In the genomic region with DNA sequence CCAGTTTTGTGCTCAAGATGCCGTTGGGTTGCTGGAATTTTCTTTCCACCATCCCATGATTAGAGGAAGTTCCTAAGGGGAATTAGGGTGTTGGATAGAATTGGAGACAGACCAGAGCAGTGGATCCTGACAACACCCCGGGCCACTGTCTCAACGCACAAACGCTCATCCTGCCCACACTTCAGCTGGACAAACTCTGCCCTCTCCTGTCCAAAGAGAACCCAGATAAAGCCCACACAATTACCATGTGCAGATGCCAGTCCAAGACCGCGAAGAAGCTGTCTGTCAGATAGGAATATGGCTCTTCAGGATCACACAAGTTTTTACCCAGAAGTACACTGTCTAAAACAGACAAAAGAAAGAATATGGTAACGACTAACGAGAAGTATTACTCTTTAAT, we compare ENCODE assay signal across 17 mouse cellular contexts.
DNase-seq lines count a peak whose midpoint lies in the region; ATAC-seq and TF ChIP-seq lines count a peak whose summit lies in the region.
"Had no signal": no experiment of that assay in that cellular context is flagged by ENCODE, and none has a peak within 500 bp of the region (broad histone marks: within the 10 kb centered on the region; RNA-seq: fewer than 3 reads in every experiment).

No protein-coding gene starts in this region.

- H3K4me2 ChIP-seq in heart, postnatal 0 days (ENCODE audit: low read depth, low read length) = no peak overlapping the region
- H3K4me2 ChIP-seq in stomach, postnatal 0 days (replicated peaks; ENCODE audit: low read depth) = no peak overlapping the region
- H3K4me2 ChIP-seq: heart, embryonic 15.5 days; lung, embryonic 14.5 days; stomach, embryonic 15.5 days had no signal

- H3K79me2 ChIP-seq in liver, adult 2 months (ENCODE audit: control insufficient read depth, insufficient read depth, low read length) = no peaks in the 10 kb centered on the region

- no peaks in the 10 kb centered on the region for H3K27me3 ChIP-seq in heart, postnatal 0 days (ENCODE audit: control insufficient read depth, insufficient read depth, low read length)
- no peaks in the 10 kb centered on the region for H3K27me3 ChIP-seq in liver, adult 2 months (ENCODE audit: control insufficient read depth, insufficient read depth, low read length)
- H3K27me3 ChIP-seq in stomach, postnatal 0 days (ENCODE audit: control insufficient read depth, insufficient read depth, low read length) = no peaks in the 10 kb centered on the region
- H3K27me3 ChIP-seq: heart, embryonic 15.5 days; stomach, embryonic 15.5 days had no signal

- H3K27ac ChIP-seq in heart, postnatal 0 days (ENCODE audit: low read depth) = no peak overlapping the region
- no peak overlapping the region for H3K27ac ChIP-seq in liver, adult 2 months (replicated peaks; ENCODE audit: insufficient read depth, low read depth, low read length)
- no peak overlapping the region for H3K27ac ChIP-seq in stomach, postnatal 0 days (replicated peaks)
- H3K27ac ChIP-seq: forebrain, embryonic 10.5 days; heart, embryonic 15.5 days; stomach, embryonic 15.5 days had no signal

- no peak overlapping the region for H3K9ac ChIP-seq in heart, postnatal 0 days (replicated peaks; ENCODE audit: low read depth, low read length)
- H3K9ac ChIP-seq in liver, adult 2 months (ENCODE audit: low read depth, low read length) = no peak overlapping the region
- no peak overlapping the region for H3K9ac ChIP-seq in stomach, postnatal 0 days (ENCODE audit: low read length)
- H3K9ac ChIP-seq: forebrain, postnatal 0 days; heart, embryonic 15.5 days; lung, embryonic 14.5 days; stomach, embryonic 15.5 days had no signal

- H3K36me3 ChIP-seq in heart, postnatal 0 days (replicated peaks; ENCODE audit: control insufficient read depth, insufficient read depth, low read length) = no peaks in the 10 kb centered on the region
- no peaks in the 10 kb centered on the region for H3K36me3 ChIP-seq in liver, adult 2 months (ENCODE audit: control insufficient read depth, insufficient read depth, low read length)
- no peaks in the 10 kb centered on the region for H3K36me3 ChIP-seq in stomach, postnatal 0 days (ENCODE audit: control insufficient read depth, insufficient read depth, low read length)
- H3K36me3 ChIP-seq: forebrain, embryonic 10.5 days; heart, embryonic 15.5 days; stomach, embryonic 15.5 days had no signal

- no peaks in the 10 kb centered on the region for H3K9me3 ChIP-seq in heart, postnatal 0 days (replicated peaks; ENCODE audit: control insufficient read depth, low read length)
- H3K9me3 ChIP-seq in stomach, postnatal 0 days (ENCODE audit: control insufficient read depth, low read length) = no peaks in the 10 kb centered on the region
- H3K9me3 ChIP-seq: forebrain, embryonic 10.5 days; heart, embryonic 15.5 days; stomach, embryonic 15.5 days had no signal

- TF ChIP-seq POLR2A in liver, adult 2 months (IDR thresholded peaks at IDR 0.05; ENCODE audit: extremely low read depth, insufficient read depth, low read length) = no peak

- TF ChIP-seq EP300 in heart, postnatal 0 days (IDR thresholded peaks at IDR 0.05; ENCODE audit: low read depth) = no peak
- no peak for TF ChIP-seq EP300 in stomach, postnatal 0 days (optimal IDR thresholded peaks at IDR 0.05)

- WGBS in heart, postnatal 0 days = 66% methylated on average over 8 of the region's 8 CpGs
- WGBS in liver, adult 2 months = 68% methylated on average over 8 of the region's 8 CpGs
- 86% methylated on average over 8 of the region's 8 CpGs for WGBS in stomach, postnatal 0 days

- TF ChIP-seq CTCF in heart, postnatal 0 days (IDR thresholded peaks at IDR 0.05; ENCODE audit: low read depth) = peak; percentile 26
- TF ChIP-seq CTCF in liver, adult 2 months (IDR thresholded peaks at IDR 0.05; ENCODE audit: low read depth, low read length) = peak; percentile 28; the same call in 1 of the 2 replicates
- TF ChIP-seq CTCF in stomach, postnatal 0 days (IDR thresholded peaks at IDR 0.05; ENCODE audit: low read depth) = peak; percentile 37; the same call in 1 of the 2 replicates

- no peak for DNase-seq in heart, postnatal 0 days (ENCODE audit: low spot score)
- DNase-seq in heart, adult 8-10 months (ENCODE audit: low spot score) = no peak
- DNase-seq in liver, adult 2 months (ENCODE audit: extremely low read depth, low read depth, low spot score) = no peak
- DNase-seq in liver = no peak
- DNase-seq in NIH3T3 (ENCODE audit: low read depth) = peak; percentile 11
- DNase-seq in stomach, postnatal 0 days (ENCODE audit: low spot score) = no peak
- DNase-seq in urinary bladder, adult 18-20 months (ENCODE audit: low spot score in 2 of 2) = no peak
- DNase-seq: cerebellum, postnatal 36 days; forebrain, postnatal 0 days; lung, embryonic 14.5 days; lung, postnatal 36 days; right cerebral cortex, postnatal 25 days; thymus, adult 2 months had no signal

- ATAC-seq in heart, postnatal 0 days (ENCODE audit: insufficient read depth, low read depth) = no peak
- ATAC-seq in stomach, postnatal 0 days (ENCODE audit: low FRiP score, low TSS enrichment) = no peak
- ATAC-seq: forebrain, postnatal 0 days; midbrain, embryonic 16.5 days had no signal

- no peaks in the 10 kb centered on the region for H3K4me1 ChIP-seq in heart, postnatal 0 days (ENCODE audit: control insufficient read depth, insufficient read depth)
- no peaks in the 10 kb centered on the region for H3K4me1 ChIP-seq in liver, adult 2 months (ENCODE audit: control insufficient read depth, insufficient read depth, low read length)
- H3K4me1 ChIP-seq in stomach, postnatal 0 days (replicated peaks; ENCODE audit: control insufficient read depth, insufficient read depth) = no peaks in the 10 kb centered on the region; the same call in 1 of the 2 replicates
- H3K4me1 ChIP-seq: forebrain, embryonic 10.5 days; heart, embryonic 15.5 days; stomach, embryonic 15.5 days had no signal

- H3K4me3 ChIP-seq in heart, postnatal 0 days (ENCODE audit: low read depth, low read length) = no peak overlapping the region
- no peak overlapping the region for H3K4me3 ChIP-seq in liver, adult 2 months (ENCODE audit: insufficient read depth, low read depth, low read length)
- H3K4me3 ChIP-seq in stomach, postnatal 0 days (ENCODE audit: low read depth, low read length) = no peak overlapping the region
- H3K4me3 ChIP-seq: forebrain, embryonic 10.5 days; heart, embryonic 15.5 days; stomach, embryonic 15.5 days had no signal
